Mouse (Mus musculus): ENCODE measurements around the gene Mga. TPM values are rescaled to one million over a fixed set of nuclear protein-coding genes. Genes with fewer than 3 reads are reported as not detected.
A peak's percentile ranks its signal among the peaks of the same experiment; 100 is the strongest.

The Mga gene
- total RNA-seq (2021) = 10 to 100 TPM; 44.6 to 58.2 TPM
- long read RNA-seq, experiment 1, partial matches to known transcripts = 3 of 3 reads
- long read RNA-seq, experiment 1, other reads (novel, unspliced or antisense) = 0 of 3 reads
- long read RNA-seq, experiment 2 = 0 reads

GRCm38 (mm10) chr2:119897090-119897732, at the start of gene Mga:
Gene Mga, plus strand, starts transcription at chr2:119897228.
- intact Hi-C loops (cut with DNase I) = loop anchor here (5.0 kb wide), 1 partner anchor 100 kb away; the partner anchor contains the start of gene Tyro3
- DNase-seq = peak; percentile 98 to 99

- no peak for DNase-seq
- intact Hi-C loops (cut with DNase I) = no loop called here
Measured at GRCm38 (mm10) chr2:119853811-119854210, 43.2 kb upstream of the Mga start.

GRCm38 (mm10) chr2:119855310-119855850, 41.6 kb upstream of the Mga start:
- no peak for DNase-seq
- intact Hi-C loops (cut with DNase I) = no loop called here

GRCm38 (mm10) chr2:119857341-119857740, 39.7 kb upstream of the Mga start:
- intact Hi-C loops (cut with DNase I) = no loop called here
- DNase-seq = no peak

GRCm38 (mm10) chr2:119864484-119864883, 32.5 kb upstream of the Mga start:
- DNase-seq = no peak
- intact Hi-C loops (cut with DNase I) = no loop called here

GRCm38 (mm10) chr2:119872371-119873104, 24.5 kb upstream of the Mga start:
- peak; percentile 72 to 76 for DNase-seq
- intact Hi-C loops (cut with DNase I) = loop anchor here (2.0 to 5.0 kb wide), 2 partner anchors 26 to 75 kb away; partner anchors contain the start of gene Tyro3

- DNase-seq = peak; percentile 87 to 89
- intact Hi-C loops (cut with DNase I) = loop anchor here (2.0 to 5.0 kb wide), 2 partner anchors 26 to 76 kb away; partner anchors contain the start of gene Tyro3
Measured at GRCm38 (mm10) chr2:119873105-119873464, 23.9 kb upstream of the Mga start.

GRCm38 (mm10) chr2:119875981-119876380, 21.0 kb upstream of the Mga start:
- intact Hi-C loops (cut with DNase I) = no loop called here
- no peak for DNase-seq

GRCm38 (mm10) chr2:119887201-119887600, 9.8 kb upstream of the Mga start:
- intact Hi-C loops (cut with DNase I) = no loop called here
- DNase-seq = no peak

GRCm38 (mm10) chr2:119896553-119897089, 407 bp upstream of the Mga start:
- intact Hi-C loops (cut with DNase I) = loop anchor here (5.0 kb wide), 1 partner anchor 99 kb away; the partner anchor contains the start of gene Tyro3
- peak; percentile 8 for DNase-seq

GRCm38 (mm10) chr2:119898141-119898594, 1.1 kb downstream of the Mga start:
- DNase-seq = peak; percentile 53 to 63
- intact Hi-C loops (cut with DNase I) = loop anchor here (2.0 to 5.0 kb wide), 2 partner anchors 25 to 101 kb away; partner anchors contain the start of gene Tyro3

GRCm38 (mm10) chr2:119916007-119916406, 19.0 kb downstream of the Mga start:
- intact Hi-C loops (cut with DNase I) = no loop called here
- no peak for DNase-seq

GRCm38 (mm10) chr2:119917631-119918369, 20.8 kb downstream of the Mga start:
- no peak for DNase-seq
- intact Hi-C loops (cut with DNase I) = no loop called here

- peak; percentile 41 to 68 for DNase-seq
- intact Hi-C loops (cut with DNase I) = loop anchor here (5.0 kb wide), 2 partner anchors 57 to 97 kb away; partner anchors contain the start of genes Gm28042 and Jmjd7
Measured at GRCm38 (mm10) chr2:119970571-119970970, 73.5 kb downstream of the Mga start.

- intact Hi-C loops (cut with DNase I) = loop anchor here (5.0 kb wide), 2 partner anchors 56 to 96 kb away; partner anchors contain the start of genes Gm28042 and Jmjd7
- DNase-seq = no peak
Measured at GRCm38 (mm10) chr2:119971316-119971715, 74.3 kb downstream of the Mga start.

- intact Hi-C loops (cut with DNase I) = loop anchor here (1.0 to 5.0 kb wide), 4 partner anchors 39 to 201 kb away; partner anchors contain the start of genes Gm28042 and Jmjd7
- peak; percentile 93 to 96 for DNase-seq
Measured at GRCm38 (mm10) chr2:119971837-119972536, 75.0 kb downstream of the Mga start.

GRCm38 (mm10) chr2:119972537-119972879, 75.5 kb downstream of the Mga start, which contains the start of gene Mapkbp1:
Gene Mapkbp1, plus strand, starts transcription at chr2:119972699.
- no peak for DNase-seq
- intact Hi-C loops (cut with DNase I) = loop anchor here (1.0 to 5.0 kb wide), 4 partner anchors 39 to 200 kb away; partner anchors contain the start of genes Gm28042 and Jmjd7

- intact Hi-C loops (cut with DNase I) = no loop called here
- no peak for DNase-seq
Measured at GRCm38 (mm10) chr2:119980343-119980986, 83.4 kb downstream of the Mga start.

All from heart, postnatal 14 days (tissue).